Mouse (Mus musculus) embryonic facial prominence, embryonic 14.5 days (tissue): Measurements from ENCODE around the gene D17Wsu92e. TPM values are rescaled to one million over a fixed set of nuclear protein-coding genes. Genes with fewer than 3 reads are reported as not detected.

Experiments used
- ATAC-seq: fragments of 200-750 bp; cut with Nextera tagmentation; 2 replicates; pipeline ENCODE4 v1.8.0; 2017; ENCODE audit warnings: low read depth, moderate number of reproducible peaks, moderate TSS enrichment
- DNase-seq: peaks from one replicate; pipeline ENCODE4 v3.0.0-alpha.2; 2015; ENCODE audit warnings: low spot score
- H3K27ac ChIP-seq: fragments of 300-500 bp; sonication (generic); replicated peaks from 2 replicates; pipeline ENCODE4 v1.5.1; 2014; ENCODE audit warnings: low read depth, mild to moderate bottlenecking, low read length, moderate library complexity
- H3K27me3 ChIP-seq: fragments of 300-500 bp; sonication (generic); replicated peaks from 2 replicates; pipeline ENCODE4 v1.6.1; 2014; ENCODE audit warnings: low read length; ENCODE audit not compliant: control insufficient read depth, insufficient read depth
- H3K36me3 ChIP-seq: fragments of 300-500 bp; sonication (generic); 2 replicates; pipeline ENCODE4 v1.6.1; 2014; ENCODE audit warnings: low read length, mixed read lengths; ENCODE audit not compliant: control insufficient read depth, insufficient read depth
- H3K4me1 ChIP-seq: fragments of 300-500 bp; sonication (generic); 2 replicates; pipeline ENCODE4 v1.6.1; 2014; ENCODE audit warnings: antibody characterized with exemption, low read length; ENCODE audit not compliant: control insufficient read depth, insufficient read depth
- H3K4me2 ChIP-seq: fragments of 300-500 bp; sonication (generic); 2 replicates; pipeline ENCODE4 v1.6.1; 2014; ENCODE audit warnings: low read depth, mild to moderate bottlenecking, low read length, moderate library complexity, mixed read lengths
- H3K4me3 ChIP-seq: fragments of 300-500 bp; sonication (generic); 2 replicates; pipeline ENCODE4 v1.5.1; 2014; ENCODE audit warnings: low read depth, mild to moderate bottlenecking, low read length
- H3K9ac ChIP-seq: fragments of 300-500 bp; sonication (generic); 2 replicates; pipeline ENCODE4 v1.6.1; 2014; ENCODE audit warnings: low read depth, mild to moderate bottlenecking, low read length, moderate library complexity, mixed read lengths
- H3K9me3 ChIP-seq: fragments of 300-500 bp; sonication (generic); 2 replicates; pipeline ENCODE4 v1.6.1; 2016; ENCODE audit warnings: low read length; ENCODE audit not compliant: control insufficient read depth
- WGBS: fragments of 180-500 bp; shearing (Covaris S2); extraction: QIAGEN DNeasy Blood & Tissue Kit; methylation state at CpG from one replicate; pipeline ENCODE4 v1.1.7; 2014; 5-methylcytosine and 5-hydroxymethylcytosine counted together
- polyA plus RNA-seq: library from polyadenylated mRNA; unstranded; fragments of >200 nt; fragmentation: Nextera tagmentation; extraction: Ambion mirVana; gene quantifications from 2 replicates; pipeline ENCODE4 v1.2.1, GENCODE M21; 2014

The D17Wsu92e gene
- polyA plus RNA-seq, 1 experiment from 2014 or later = 19.0 TPM

DNA sequence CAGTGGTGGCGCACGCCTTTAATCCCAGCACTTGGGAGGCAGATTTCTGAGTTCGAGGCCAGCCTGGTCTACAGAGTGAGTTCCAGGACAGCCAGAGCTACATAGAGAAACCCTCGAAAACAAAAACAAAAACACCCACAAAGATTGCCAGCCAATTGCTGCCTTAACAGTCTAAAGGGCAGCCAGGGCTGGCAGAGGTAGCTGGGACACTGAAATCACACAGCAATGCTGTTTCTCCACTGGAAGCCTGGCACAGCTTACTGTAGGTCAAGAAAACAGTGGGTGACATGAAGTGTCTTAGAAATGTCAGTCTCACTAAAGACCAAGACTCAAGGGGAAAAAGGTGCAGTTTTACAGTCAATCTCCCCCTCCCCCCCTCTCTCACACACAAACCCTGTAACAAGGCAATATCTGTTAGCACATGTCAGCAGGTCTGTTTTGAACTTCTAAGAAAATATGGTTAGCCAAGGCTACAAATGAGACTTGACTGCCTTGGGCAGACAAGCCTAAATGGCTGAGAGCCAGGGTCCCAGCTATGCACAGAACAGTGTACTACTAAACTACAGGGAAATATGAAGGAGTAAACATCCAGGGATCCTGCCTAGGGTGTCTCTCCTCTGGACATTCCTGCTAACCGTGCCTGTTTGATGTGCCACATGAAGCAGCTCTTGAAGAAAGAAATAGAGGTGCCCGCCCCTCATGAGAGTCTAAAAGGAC lies 31.8 kb downstream of the D17Wsu92e start:
- no peak for ATAC-seq
- no peak overlapping the region for H3K27ac ChIP-seq
- WGBS = 87% methylated on average over 6 of the region's 6 CpGs

DNA sequence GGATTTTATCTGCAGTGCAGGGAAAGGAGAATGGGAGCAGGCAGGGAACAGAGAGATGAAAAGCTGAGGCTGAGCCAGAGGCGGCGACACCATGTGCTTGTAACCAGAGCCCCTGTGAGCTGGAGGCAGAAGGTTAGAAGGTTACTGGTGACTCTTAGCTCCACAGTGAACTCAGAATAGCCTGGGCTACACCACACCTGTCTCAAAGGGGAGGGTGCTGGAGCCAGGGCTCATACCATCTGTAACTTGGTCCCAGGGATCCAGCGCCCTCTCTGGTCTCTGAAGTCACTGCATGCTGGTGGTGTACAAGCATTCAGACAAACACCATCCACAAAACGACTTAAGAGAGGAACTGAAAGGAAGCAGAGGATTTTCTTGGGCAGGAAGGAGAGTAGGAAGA lies 36.9 kb downstream of the D17Wsu92e start:
- H3K27ac ChIP-seq = no peak overlapping the region
- no peaks in the 10 kb centered on the region for H3K9me3 ChIP-seq
- 81% methylated on average over 4 of the region's 4 CpGs for WGBS
- no peak for DNase-seq
- no peak overlapping the region for H3K4me2 ChIP-seq
- 0 out of 2 replicates have a peak, but pooled peaks have one; percentile 26 for ATAC-seq
- no peak overlapping the region for H3K9ac ChIP-seq
- H3K4me3 ChIP-seq = no peak overlapping the region
- no peaks in the 10 kb centered on the region for H3K27me3 ChIP-seq
- no peaks in the 10 kb centered on the region for H3K4me1 ChIP-seq
- peaks cover 35% of the 10 kb centered on the region for H3K36me3 ChIP-seq

More for the DNA sequence above, 31.8 kb downstream of the D17Wsu92e start:
- no peaks in the 10 kb centered on the region for H3K27me3 ChIP-seq
- H3K9ac ChIP-seq = no peak overlapping the region
- peak; percentile 14 for DNase-seq
- no peaks in the 10 kb centered on the region for H3K9me3 ChIP-seq
- no peak overlapping the region for H3K4me3 ChIP-seq
- H3K4me2 ChIP-seq = no peak overlapping the region
- H3K4me1 ChIP-seq = no peaks in the 10 kb centered on the region; the same call in 1 of the 2 replicates
- peaks cover 32% of the 10 kb centered on the region for H3K36me3 ChIP-seq

DNA sequence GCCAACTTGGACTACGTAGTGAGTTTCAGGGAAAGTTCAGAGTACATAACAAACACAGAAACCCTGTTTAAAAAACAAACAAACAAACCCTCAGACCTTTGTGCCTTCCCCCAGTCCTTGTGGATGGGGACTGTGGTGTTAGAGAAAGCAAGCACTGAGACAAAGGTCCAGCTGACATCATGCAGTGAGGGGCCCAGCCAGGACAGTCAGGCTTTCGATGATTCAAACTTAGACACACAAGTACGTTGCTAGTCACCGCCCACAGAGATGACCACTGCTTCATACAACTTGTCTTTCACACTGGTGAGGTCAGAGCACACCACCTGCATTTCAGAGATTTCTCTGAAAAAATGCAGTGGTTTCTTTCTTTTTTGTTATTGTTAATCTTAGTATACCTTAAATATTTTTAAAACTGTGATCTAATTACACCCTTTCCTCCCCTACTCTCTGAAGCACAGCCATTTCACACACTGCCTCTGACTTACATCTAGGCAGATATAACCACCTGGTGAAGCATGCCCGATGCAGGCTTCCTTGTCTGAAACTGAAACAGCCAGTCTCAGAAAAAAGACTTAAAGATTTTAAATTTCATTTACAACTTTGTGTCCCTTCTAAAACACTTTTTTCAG lies 39.3 kb downstream of the D17Wsu92e start:
- H3K36me3 ChIP-seq = peaks cover 35% of the 10 kb centered on the region
- WGBS = 79% methylated on average over 5 of the region's 5 CpGs

DNA sequence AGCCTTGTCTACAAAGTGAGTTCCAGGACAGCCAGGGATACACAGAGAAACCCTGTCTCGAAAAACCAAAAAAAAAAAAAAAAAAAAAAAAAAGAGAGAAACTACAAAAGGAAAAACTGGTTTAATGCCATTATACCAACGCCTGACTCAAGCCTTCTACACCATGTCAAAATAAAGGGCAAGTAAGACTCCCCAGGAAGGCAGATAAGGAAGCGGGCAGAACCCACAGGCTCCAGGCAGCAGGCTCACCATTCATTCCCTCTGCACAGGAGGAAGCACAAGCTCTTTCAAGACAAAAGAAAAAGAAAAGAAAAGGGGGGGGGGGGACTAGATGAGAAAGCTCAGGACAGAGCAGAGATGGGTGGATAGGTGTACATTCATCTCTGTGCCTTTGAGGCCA lies 40.7 kb downstream of the D17Wsu92e start:
- WGBS = 79% methylated on average over 3 of the region's 3 CpGs
- H3K4me1 ChIP-seq = no peaks in the 10 kb centered on the region
- H3K9me3 ChIP-seq = no peaks in the 10 kb centered on the region
- DNase-seq (no peak), ATAC-seq (no peak)
- H3K27ac ChIP-seq = no peak overlapping the region
- no peak overlapping the region for H3K4me2 ChIP-seq
- no peak overlapping the region for H3K4me3 ChIP-seq
- H3K9ac ChIP-seq = no peak overlapping the region
- no peaks in the 10 kb centered on the region for H3K27me3 ChIP-seq
- peaks cover 29% of the 10 kb centered on the region for H3K36me3 ChIP-seq

More for the DNA sequence above, 39.3 kb downstream of the D17Wsu92e start:
- H3K4me1 ChIP-seq = no peaks in the 10 kb centered on the region
- DNase-seq (no peak), ATAC-seq (no peak)
- H3K27me3 ChIP-seq = no peaks in the 10 kb centered on the region
- H3K4me3 ChIP-seq = no peak overlapping the region
- H3K4me2 ChIP-seq = no peak overlapping the region
- H3K9ac ChIP-seq = no peak overlapping the region
- no peak overlapping the region for H3K27ac ChIP-seq
- H3K9me3 ChIP-seq = no peaks in the 10 kb centered on the region

DNA sequence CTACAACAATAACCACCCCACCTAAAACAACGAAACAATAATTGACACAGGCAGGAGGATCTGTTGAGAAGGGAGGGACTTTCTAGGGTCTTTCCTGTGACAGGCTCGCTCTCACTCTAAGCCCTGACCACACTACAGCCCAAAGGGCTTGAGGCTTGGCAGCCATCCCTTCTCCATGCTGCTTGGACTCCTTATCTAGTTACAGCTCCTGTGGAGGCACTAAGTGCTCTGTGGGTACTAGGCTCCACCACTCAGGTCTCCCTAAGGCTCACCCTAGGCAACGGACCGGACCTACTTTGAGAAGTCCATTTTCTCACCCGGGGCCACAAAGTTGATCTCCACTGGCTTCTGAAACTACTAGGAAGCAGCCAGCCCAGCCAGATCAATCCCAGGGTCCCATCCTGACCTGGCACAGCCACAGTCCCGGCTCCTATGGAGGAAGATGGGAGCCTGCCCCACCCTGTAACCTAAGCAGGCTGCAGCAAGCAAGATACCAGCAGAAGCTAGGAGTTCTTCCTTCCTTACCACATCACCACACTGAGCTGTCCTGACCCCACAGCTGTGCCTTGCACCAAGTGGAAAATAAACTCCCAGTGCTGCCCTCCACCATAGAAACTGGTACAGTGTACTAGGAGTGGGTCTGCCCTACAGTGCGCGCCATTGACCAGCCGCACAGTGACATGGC lies 41.6 kb downstream of the D17Wsu92e start:
- Histone ChIP-seq H3K36me3 (peaks cover 22% of the 10 kb centered on the region), H3K27me3 (no peaks in the 10 kb centered on the region), H3K9ac (no peak overlapping the region), H3K4me2 (no peak overlapping the region), H3K27ac (no peak overlapping the region), H3K4me1 (no peaks in the 10 kb centered on the region), H3K4me3 (no peak overlapping the region), H3K9me3 (no peaks in the 10 kb centered on the region)
- ATAC-seq (0 out of 2 replicates have a peak, but pooled peaks have one; percentile 22), DNase-seq (no peak)
- WGBS = 90% methylated on average over 9 of the region's 9 CpGs

DNA sequence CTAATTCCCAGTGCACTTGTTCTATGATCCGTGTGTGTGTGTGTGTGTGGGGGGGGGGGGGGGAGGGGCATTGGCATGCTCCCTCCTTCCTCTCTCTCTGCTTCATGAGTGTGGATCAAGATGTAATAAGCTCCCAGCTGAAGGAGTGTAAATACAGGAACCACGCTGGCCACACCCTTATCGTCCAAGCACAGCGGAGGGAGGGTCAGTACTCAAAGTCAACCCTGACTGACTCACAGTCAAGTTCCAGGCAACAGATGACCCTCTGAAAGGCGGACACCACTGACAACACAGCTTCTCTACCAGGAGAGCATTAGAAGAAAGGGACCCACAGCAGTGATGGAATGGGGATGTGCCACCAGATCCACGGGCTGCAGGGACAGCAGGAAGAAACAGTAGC lies 42.6 kb downstream of the D17Wsu92e start:
- Histone ChIP-seq H3K27ac (no peak overlapping the region), H3K4me1 (no peaks in the 10 kb centered on the region; the same call in 1 of the 2 replicates), H3K9me3 (no peaks in the 10 kb centered on the region), H3K36me3 (peaks cover 18% of the 10 kb centered on the region), H3K4me2 (no peak overlapping the region), H3K4me3 (no peak overlapping the region), H3K9ac (no peak overlapping the region), H3K27me3 (no peaks in the 10 kb centered on the region)
- WGBS = 70% methylated on average over 6 of the region's 6 CpGs
- DNase-seq (no peak), ATAC-seq (no peak)

DNA sequence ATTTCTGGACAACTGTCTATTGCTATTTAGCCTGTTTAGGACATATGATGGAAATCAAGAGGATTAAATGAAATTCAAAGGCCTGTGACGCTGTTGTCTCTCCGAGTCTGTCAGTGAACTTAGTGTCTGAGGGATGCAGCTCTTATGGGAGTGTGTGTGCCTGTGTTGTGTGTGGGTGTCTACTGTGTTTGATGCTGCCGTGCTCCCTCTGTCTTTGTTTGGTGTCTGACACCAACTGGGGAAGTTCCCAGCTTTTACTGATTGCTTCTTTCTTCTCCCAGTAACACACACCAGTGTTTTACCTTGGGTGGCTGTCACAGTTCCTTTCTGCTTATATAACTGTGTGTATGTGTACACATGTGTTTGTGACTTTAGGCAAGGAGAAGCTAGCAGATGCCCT lies 46.2 kb downstream of the D17Wsu92e start:
- Histone ChIP-seq H3K4me3 (no peak overlapping the region), H3K9ac (no peak overlapping the region), H3K27me3 (no peaks in the 10 kb centered on the region), H3K27ac (no peak overlapping the region), H3K36me3 (peaks cover 21% of the 10 kb centered on the region; the same call in 1 of the 2 replicates), H3K4me2 (no peak overlapping the region), H3K9me3 (no peaks in the 10 kb centered on the region), H3K4me1 (no peaks in the 10 kb centered on the region; the same call in 1 of the 2 replicates)
- DNase-seq = no peak
- WGBS = 89% methylated on average over 3 of the region's 3 CpGs
- no peak for ATAC-seq

DNA sequence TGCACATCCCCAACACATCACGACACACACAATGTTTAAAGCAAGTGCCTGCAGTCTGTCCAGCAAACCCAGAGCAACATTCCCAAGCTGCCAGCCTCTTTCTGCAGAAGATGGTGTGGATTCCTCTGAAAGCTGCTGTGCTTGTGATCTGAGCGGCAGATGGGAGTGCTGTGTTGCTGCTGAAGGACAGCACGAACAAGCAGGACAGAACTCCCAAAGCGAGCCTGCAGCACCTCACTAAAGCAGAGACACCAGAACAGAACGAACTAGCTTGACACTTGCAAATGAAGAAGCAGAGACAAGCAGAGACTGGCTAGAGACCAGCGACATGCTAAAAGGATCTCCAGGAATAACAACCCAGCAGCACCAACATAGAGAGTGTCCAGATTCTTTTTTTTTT lies 48.8 kb downstream of the D17Wsu92e start:
- no peak overlapping the region for H3K9ac ChIP-seq
- no peak overlapping the region for H3K27ac ChIP-seq
- H3K9me3 ChIP-seq = no peaks in the 10 kb centered on the region
- no peak for ATAC-seq
- no peak overlapping the region for H3K4me3 ChIP-seq
- no peak overlapping the region for H3K4me2 ChIP-seq
- DNase-seq = no peak
- H3K4me1 ChIP-seq = no peaks in the 10 kb centered on the region; the same call in 1 of the 2 replicates
- H3K36me3 ChIP-seq = peaks cover 31% of the 10 kb centered on the region
- no peaks in the 10 kb centered on the region for H3K27me3 ChIP-seq
- 86% methylated on average over 6 of the region's 6 CpGs for WGBS
